Mouse (Mus musculus): ENCODE data around the gene Neu2.

DNA sequence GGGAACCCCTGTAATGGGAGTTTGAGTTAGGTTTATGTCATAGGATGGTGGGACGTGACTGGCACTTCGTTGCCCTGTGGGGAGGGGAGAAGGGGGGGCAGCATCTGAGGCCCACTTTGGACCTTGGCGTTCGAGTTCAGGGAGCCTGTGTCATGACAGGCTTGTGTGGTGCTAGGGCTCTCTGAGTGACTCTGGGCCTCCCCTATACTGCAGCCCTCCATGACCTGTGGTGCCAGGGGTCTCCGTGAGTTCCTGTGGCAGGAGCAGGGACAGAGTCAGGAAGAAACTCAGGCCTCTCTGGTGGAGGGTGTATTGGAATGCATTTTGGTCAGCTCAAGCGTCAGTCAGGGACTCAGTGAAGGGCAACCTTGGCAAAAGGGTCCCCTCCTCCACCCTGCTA, 111.0 kb downstream of the Neu2 start:
- no peak for TF ChIP-seq CTCF (IDR thresholded peaks at IDR 0.05; ENCODE audit: control insufficient read depth, insufficient read depth, low read length)
- no peak for TF ChIP-seq POLR2A (IDR thresholded peaks at IDR 0.05; ENCODE audit: borderline replicate concordance, control insufficient read depth, low read depth, low read length)
